Mouse (Mus musculus) intestine, embryonic 16.5 days (tissue): ENCODE results near the gene Cd274. TPM values are rescaled to one million over a fixed set of nuclear protein-coding genes. Genes with fewer than 3 reads are reported as not detected.

Experiments used
- ATAC-seq: fragments of 200-750 bp; cut with Nextera tagmentation; 2 replicates; pipeline ENCODE4 v1.8.0; 2017; ENCODE audit warnings: moderate TSS enrichment, moderate library complexity
- H3K27ac ChIP-seq: fragments of 300-500 bp; sonication (generic); 2 replicates; pipeline ENCODE4 v1.5.1; 2014; ENCODE audit warnings: mild to moderate bottlenecking, low read length
- H3K27me3 ChIP-seq: fragments of 300-500 bp; sonication (generic); replicated peaks from 2 replicates; pipeline ENCODE4 v1.6.1; 2014; ENCODE audit warnings: low read length, control low read depth, mixed read lengths; ENCODE audit not compliant: control insufficient read depth, insufficient read depth
- H3K36me3 ChIP-seq: fragments of 300-500 bp; sonication (generic); 2 replicates; pipeline ENCODE4 v1.6.1; 2014; ENCODE audit warnings: low read length, control low read depth; ENCODE audit not compliant: control insufficient read depth, insufficient read depth
- H3K4me1 ChIP-seq: fragments of 300-500 bp; sonication (generic); 2 replicates; pipeline ENCODE4 v1.6.1; 2014; ENCODE audit warnings: low read length, control low read depth, mixed read lengths; ENCODE audit not compliant: control insufficient read depth, insufficient read depth
- H3K4me2 ChIP-seq: fragments of 300-500 bp; sonication (generic); 2 replicates; pipeline ENCODE4 v1.6.1; 2014; ENCODE audit warnings: low read depth, low read length, control low read depth
- H3K4me3 ChIP-seq: fragments of 300-500 bp; sonication (generic); 2 replicates; pipeline ENCODE4 v1.5.1; 2014; ENCODE audit warnings: mild to moderate bottlenecking, low read length
- H3K9ac ChIP-seq: fragments of 300-500 bp; sonication (generic); 2 replicates; pipeline ENCODE4 v1.6.1; 2014; ENCODE audit warnings: low read depth, low read length
- H3K9me3 ChIP-seq: fragments of 300-500 bp; sonication (generic); 2 replicates; pipeline ENCODE4 v1.6.1; 2016; ENCODE audit warnings: low read length, control low read depth; ENCODE audit not compliant: control insufficient read depth
- WGBS: fragments of 180-500 bp; shearing (Covaris S2); extraction: QIAGEN DNeasy Blood & Tissue Kit; methylation state at CpG from one replicate; pipeline ENCODE4 v1.1.7; 2014; 5-methylcytosine and 5-hydroxymethylcytosine counted together
- polyA plus RNA-seq: library from polyadenylated mRNA; unstranded; fragments of >200 nt; fragmentation: Nextera tagmentation; extraction: Ambion mirVana; gene quantifications from 2 replicates; pipeline ENCODE4 v1.2.1, GENCODE M21; 2015

Cd274 gene
- polyA plus RNA-seq, result 0.51 and 0.64 TPM in 2 replicates

DNA sequence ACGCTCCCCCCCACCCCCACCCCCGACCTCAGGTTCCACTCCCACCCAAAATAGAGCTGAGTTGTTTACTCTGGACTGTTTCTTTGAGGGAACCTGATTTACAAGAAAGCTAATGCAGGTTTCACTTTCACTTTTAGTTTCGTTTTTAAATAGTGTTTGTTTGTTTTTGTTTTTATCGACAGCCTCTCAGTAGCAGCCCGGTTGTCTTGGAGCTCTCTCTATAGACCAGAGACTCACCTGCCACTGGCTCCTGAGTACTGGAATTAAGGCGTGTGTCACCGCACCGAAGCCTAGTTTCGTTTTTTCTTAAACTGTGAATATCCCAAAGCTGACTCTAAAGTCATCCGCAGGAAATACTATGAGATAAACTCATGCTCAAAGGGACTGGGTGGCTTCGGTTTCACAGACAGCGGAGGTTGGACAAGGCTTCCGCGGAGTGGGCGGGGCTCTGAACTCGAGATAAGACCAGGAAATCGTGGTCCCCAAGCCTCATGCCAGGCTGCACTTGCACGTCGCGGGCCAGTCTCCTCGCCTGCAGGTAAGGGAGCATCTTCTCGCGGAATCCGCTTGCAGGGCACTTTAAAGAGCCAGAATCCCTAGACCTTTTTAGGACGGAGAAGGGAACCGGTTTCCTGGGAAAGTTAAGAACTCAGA lies at the start of gene Cd274, which contains the start of gene Plgrkt:
Gene Cd274 (plus strand): TSS at position 487 of the 654 bp plus-strand sequence.
Gene Plgrkt (minus strand): TSS at position 422 of the 654 bp plus-strand sequence.
- peak within 1 kb of the TSS; percentile 68 for H3K9ac ChIP-seq
- H3K4me3 ChIP-seq, result peak within 1 kb of the TSS; percentile 61
- WGBS, result 2% methylated on average over 26 of the region's 26 CpGs
- peak within 1 kb of the TSS; percentile 84 for H3K4me2 ChIP-seq
- H3K9me3 ChIP-seq, result no peaks in the 10 kb centered on the region
- ATAC-seq, result peak; percentile 93
- peak within 1 kb of the TSS; percentile 69 for H3K27ac ChIP-seq
- H3K4me1 ChIP-seq, result 0 out of 2 replicates have a peak, but pooled peaks cover 3% of the 10 kb centered on the region
- H3K36me3 ChIP-seq, result no peaks in the 10 kb centered on the region
- H3K27me3 ChIP-seq, result no peaks in the 10 kb centered on the region

DNA sequence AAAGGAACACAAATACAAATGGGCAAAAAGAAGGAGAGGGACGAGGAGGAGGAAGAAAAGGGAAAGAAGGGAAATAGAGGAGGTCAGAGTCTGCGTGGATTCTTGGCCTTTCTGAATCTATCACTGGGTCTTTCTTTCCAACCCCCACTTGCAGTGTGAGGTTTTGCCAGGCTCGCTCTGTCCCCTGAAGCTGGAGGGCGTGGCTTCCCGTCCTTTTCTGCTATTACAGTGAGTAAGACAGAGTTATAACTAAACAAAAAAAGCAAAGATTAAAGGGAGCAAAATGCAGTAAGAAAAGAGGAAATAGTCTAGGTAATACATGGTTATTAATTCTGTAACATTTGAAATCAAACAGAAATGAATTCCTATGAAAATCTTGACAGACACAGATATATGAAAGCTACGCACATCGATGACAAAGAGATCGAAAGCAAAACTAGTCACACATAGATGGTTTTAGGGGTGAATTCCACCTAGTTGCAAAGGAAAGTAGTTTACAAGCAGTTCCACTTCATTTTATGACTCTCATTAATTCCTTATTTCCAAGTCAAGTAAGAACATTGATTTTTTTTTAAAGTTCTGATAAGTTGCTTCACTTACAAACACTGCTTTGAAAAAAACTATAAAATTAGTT lies 43.7 kb upstream of the Cd274 start:
- Histone ChIP-seq H3K4me1 (peaks cover 7% of the 10 kb centered on the region; the same call in 1 of the 2 replicates), H3K4me3 (no peak overlapping the region), H3K9ac (0 out of 2 replicates have a peak overlapping the region, but pooled peaks have one; percentile 29), H3K9me3 (no peaks in the 10 kb centered on the region), H3K27me3 (no peaks in the 10 kb centered on the region), H3K4me2 (no peak overlapping the region), H3K27ac (no peak overlapping the region), H3K36me3 (no peaks in the 10 kb centered on the region)
- no peak for ATAC-seq
- 69% methylated on average over 8 of the region's 8 CpGs for WGBS

DNA sequence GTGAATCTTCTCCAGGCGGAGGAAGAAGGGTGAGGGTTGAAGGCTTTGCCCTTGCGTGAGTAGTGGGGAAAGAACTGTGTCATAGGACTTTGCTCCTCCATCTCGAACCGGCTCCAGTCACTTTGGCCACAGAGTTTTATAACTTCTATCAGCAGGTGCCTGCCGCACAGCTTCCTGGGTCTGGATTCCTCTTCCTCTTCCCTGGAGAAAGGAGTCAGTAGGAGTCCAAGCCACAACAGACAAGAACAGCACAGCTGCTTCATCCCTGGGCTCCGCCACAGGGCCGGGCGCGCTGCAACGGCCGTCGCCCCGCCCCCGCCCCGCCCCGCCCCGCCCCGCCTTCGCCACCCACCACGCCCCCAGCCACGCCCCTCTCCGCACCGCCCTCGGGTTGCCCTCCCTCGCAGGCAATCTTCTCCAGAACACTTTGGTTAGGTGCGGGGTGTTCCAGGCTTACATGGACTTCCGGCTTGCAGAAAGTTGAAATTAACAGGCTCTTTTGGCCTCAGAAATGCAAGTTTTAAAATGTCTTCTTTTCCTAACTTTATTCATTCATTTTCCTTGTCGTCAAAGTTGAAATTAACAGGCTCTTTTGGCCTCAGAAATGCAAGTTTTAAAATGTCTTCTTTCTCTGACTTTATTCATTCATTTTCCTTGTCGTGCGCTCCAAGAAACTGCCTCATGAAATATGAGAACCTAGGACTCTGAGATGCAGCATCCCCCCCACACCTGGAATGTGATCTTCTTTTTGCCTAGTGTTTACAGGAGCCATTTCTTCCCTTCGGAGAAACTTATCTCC lies 42.0 kb upstream of the Cd274 start, which contains the start of gene Insl6:
Gene Insl6 (minus strand): TSS at position 304 of the 799 bp plus-strand sequence.
- H3K4me1 ChIP-seq, result peaks cover 7% of the 10 kb centered on the region; the same call in 1 of the 2 replicates
- no peaks in the 10 kb centered on the region for H3K9me3 ChIP-seq
- peak within 1 kb of the TSS; percentile 45 for H3K4me3 ChIP-seq
- peak; percentile 98 for ATAC-seq
- WGBS, result 3% methylated on average over 31 of the region's 31 CpGs
- no peaks in the 10 kb centered on the region for H3K27me3 ChIP-seq
- H3K36me3 ChIP-seq, result no peaks in the 10 kb centered on the region
- H3K27ac ChIP-seq, result peak within 1 kb of the TSS; percentile 69
- H3K9ac ChIP-seq, result peak within 1 kb of the TSS; percentile 64
- H3K4me2 ChIP-seq, result peak within 1 kb of the TSS; percentile 73

DNA sequence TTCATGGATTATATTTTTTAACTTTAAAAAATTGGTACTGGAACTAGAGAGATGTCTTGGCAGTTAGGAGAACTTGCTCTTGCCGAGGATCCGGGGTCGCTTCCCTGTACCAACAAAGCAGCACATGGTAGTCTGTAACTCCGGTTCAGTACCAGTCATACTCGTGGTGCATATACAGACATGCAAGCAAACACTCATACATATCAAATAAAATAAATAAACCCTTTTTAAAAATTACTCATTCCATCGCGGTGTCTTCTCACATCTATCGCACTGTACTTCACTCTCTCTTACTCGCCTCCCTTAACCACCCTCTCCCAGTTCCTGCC lies 41.4 kb upstream of the Cd274 start:
- Histone ChIP-seq H3K27me3 (no peaks in the 10 kb centered on the region), H3K9me3 (no peaks in the 10 kb centered on the region), H3K9ac (peak overlapping the region; percentile 14; the same call in 1 of the 2 replicates), H3K36me3 (no peaks in the 10 kb centered on the region), H3K4me3 (peak overlapping the region; percentile 45), H3K4me2 (peak overlapping the region; percentile 73), H3K27ac (no peak overlapping the region; the same call in 1 of the 2 replicates), H3K4me1 (peaks cover 7% of the 10 kb centered on the region; the same call in 1 of the 2 replicates)
- 51% methylated on average over 9 of the region's 9 CpGs for WGBS
- ATAC-seq, result no peak

DNA sequence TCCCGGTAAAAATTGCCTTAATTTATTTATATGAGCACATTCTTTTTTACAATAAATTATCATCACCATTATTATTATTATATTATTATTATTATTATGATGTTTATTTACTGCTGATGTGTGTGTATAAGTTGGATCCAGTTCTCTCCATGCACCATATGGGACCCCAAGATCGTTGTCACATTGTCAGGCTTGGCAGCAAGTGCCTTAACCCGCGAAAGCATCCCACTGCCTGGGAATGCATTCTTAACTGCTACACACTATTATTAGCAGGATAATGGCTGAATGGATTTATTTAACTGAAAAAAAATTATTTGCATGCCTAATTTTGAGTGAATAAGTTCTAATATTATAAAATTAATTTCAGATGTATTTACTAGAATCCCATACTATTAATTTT lies 40.9 kb upstream of the Cd274 start:
- Histone ChIP-seq H3K27ac (no peak overlapping the region), H3K27me3 (no peaks in the 10 kb centered on the region), H3K9ac (no peak overlapping the region), H3K4me3 (no peak overlapping the region), H3K4me2 (no peak overlapping the region), H3K4me1 (peaks cover 7% of the 10 kb centered on the region; the same call in 1 of the 2 replicates), H3K9me3 (no peaks in the 10 kb centered on the region), H3K36me3 (no peaks in the 10 kb centered on the region)
- WGBS, result 89% methylated on average over 4 of the region's 4 CpGs
- ATAC-seq, result no peak

DNA sequence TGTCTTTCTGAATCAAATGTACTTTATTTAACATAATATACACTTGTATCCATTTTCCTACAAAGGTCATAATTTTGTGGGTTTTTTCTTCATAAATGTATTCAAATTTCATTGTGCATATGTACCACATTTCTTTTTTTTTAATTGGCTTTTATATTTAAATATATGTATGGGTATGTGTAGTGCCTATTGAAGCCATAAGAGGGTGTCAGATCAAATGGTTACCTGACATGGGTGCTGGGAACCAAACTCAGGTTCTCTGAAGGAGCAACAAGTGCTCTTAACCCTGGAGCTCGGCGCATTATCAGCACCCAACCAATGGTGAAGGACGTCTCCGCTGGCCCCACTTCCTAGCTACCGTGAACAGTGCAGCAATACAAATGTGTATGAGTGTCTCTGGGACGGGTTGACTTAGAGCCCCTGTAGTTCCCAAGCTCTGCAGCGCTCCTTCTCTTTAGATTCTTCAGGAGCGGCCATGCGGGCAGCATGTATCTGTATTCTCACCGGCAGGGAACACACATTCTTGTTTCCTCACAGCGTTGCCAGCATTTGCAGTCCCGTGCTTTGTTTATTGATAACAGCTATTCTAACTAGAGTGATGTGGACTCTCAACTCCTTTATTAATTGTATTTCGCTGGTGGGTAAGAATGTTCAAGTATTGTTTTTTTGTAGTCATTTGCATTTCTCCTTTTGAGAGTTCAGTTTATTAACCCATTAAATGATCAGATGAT lies 40.3 kb upstream of the Cd274 start:
- no peak for ATAC-seq
- H3K36me3 ChIP-seq, result no peaks in the 10 kb centered on the region
- no peaks in the 10 kb centered on the region for H3K27me3 ChIP-seq
- no peak overlapping the region for H3K27ac ChIP-seq
- H3K9ac ChIP-seq, result no peak overlapping the region
- H3K4me2 ChIP-seq, result no peak overlapping the region
- 79% methylated on average over 13 of the region's 13 CpGs for WGBS
- H3K9me3 ChIP-seq, result no peaks in the 10 kb centered on the region
- no peak overlapping the region for H3K4me3 ChIP-seq
- H3K4me1 ChIP-seq, result peaks cover 7% of the 10 kb centered on the region; the same call in 1 of the 2 replicates

DNA sequence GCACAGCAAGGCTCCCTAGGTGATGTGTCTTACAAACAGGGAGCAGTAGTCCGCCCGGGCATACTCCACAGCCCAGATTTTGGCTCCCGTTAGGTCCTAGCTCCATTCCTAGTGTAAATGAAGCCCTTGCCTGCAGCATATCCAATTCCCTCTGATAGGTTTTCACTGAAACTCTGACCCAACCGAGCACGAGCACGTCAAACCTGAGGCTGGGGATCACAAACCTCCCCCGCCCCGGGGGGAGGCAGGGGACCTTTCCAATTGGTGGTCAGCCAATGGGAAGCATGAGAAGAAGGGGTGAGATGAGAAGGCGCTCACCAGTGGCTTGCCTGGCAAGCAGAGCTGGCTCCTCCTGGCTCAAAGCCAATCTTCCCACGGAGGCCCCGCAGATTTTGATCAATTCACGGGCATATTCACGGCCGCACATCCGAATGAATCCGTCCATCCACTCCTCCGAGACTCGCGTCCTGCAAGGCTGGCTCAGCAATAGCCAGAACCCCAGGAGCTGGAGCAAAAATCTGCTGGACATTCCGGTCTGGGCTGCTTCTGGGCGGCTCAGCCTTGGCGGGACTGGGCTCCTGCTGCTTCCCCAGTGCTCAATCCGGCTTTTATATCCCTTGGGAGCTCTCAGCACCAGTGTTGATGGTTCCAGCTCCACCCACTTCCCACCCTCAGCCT lies 33.0 kb upstream of the Cd274 start, which contains the start of gene Rln1:
Gene Rln1 (minus strand): TSS at position 603 of the 678 bp plus-strand sequence.
- Histone ChIP-seq H3K9ac (peak within 1 kb of the TSS; percentile 65), H3K9me3 (no peaks in the 10 kb centered on the region), H3K4me3 (peak within 1 kb of the TSS; percentile 45), H3K27me3 (peaks cover 3% of the 10 kb centered on the region; the same call in 1 of the 2 replicates), H3K27ac (no peak within 1 kb of the TSS), H3K4me1 (peaks cover 4% of the 10 kb centered on the region; the same call in 1 of the 2 replicates), H3K36me3 (no peaks in the 10 kb centered on the region), H3K4me2 (peak within 1 kb of the TSS; percentile 80)
- 4% methylated on average over 23 of the region's 23 CpGs for WGBS
- ATAC-seq, result peak; percentile 48

DNA sequence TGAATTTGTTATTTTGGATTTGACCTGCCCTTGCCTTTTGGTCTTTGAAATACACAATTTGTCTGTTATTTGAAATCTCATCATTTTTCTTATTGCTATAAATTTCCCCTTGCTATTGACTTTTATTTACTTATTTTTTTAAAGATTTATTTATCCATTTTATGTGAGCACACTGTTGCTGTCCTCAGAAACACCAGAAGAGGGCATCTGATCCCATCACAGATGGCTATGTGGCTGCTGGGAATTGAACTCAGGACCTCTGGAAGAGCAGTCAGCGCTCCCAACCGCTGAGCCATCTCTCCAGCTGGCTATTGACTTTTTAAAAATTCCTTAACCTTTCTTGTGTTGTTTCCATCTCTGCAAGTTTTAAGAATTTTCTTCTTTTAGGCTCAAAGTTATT lies 30.6 kb upstream of the Cd274 start:
- ATAC-seq, result no peak
- H3K9me3 ChIP-seq, result no peaks in the 10 kb centered on the region
- H3K4me3 ChIP-seq, result no peak overlapping the region
- WGBS, result 87% methylated on average over 2 of the region's 2 CpGs
- no peak overlapping the region for H3K27ac ChIP-seq
- peaks cover 4% of the 10 kb centered on the region; the same call in 1 of the 2 replicates for H3K4me1 ChIP-seq
- H3K27me3 ChIP-seq, result peaks cover 3% of the 10 kb centered on the region; the same call in 1 of the 2 replicates
- H3K36me3 ChIP-seq, result no peaks in the 10 kb centered on the region
- H3K4me2 ChIP-seq, result no peak overlapping the region
- H3K9ac ChIP-seq, result no peak overlapping the region
